Mouse (Mus musculus) bone marrow macrophage, adult 2 months (primary cell): Measurements from ENCODE around the gene Epha3.

Experiments
- CTCF ChIP-seq: IDR thresholded peaks from 2 replicates; pipeline ENCODE4 v1.5.1; 2012; ENCODE audit warnings: low read depth, mild to moderate bottlenecking, low read length, moderate library complexity
- POLR2A ChIP-seq: IDR thresholded peaks from 2 replicates; pipeline ENCODE4 v1.6.1; 2012; ENCODE audit warnings: mild to moderate bottlenecking, low read depth, low read length, borderline replicate concordance

DNA sequence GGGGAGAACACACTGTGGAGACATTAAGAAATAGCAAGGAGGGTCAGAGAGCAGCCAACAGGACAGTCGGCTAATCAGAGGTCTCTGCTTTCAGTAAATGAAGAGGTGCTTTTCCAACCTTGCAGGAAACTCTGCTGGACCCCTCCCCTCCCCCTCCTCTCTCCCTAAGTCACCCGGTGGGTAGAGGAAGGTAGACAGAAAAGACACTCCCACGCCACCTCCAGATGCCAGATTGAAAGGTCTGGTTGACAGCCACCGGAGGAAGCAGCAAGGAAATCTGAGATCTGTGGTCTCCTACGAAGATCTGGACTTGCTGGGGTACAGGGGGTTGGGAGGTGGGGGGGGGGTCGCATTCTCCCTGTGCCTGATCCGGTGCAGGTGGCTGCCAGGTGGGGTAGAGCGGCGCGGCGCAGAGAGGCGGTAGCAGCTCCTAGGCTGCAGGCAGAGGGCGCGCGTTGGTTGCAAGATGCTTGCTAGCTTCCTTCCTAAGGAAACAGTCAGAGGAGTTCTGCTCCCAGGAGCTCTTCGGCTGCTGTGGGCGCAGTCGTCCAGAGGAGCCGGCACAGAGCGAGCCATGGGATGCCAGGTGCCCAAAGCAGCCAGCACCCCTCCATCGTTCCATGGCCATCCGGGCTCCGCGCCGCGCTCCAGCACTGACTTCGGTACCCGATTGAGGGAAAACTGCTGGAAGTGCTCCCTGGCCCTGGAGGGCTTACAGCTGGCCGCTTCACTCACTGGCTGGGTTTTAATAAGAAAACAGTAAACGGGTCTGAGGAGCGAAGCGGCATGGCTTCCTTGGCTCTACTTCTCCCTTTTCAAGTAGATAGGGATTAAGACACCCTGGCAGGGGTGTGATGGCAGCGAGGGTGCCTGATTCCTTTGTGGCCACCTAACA is 7.1 kb downstream of the Epha3 start:
- TF ChIP-seq CTCF (no peak), POLR2A (no peak)
